Mouse (Mus musculus): ENCODE measurements around the gene Adcy4. TPM values are rescaled to one million over a fixed set of nuclear protein-coding genes. Genes with fewer than 3 reads are reported as not detected.

The Adcy4 gene
- polyA plus RNA-seq, 1 experiment from 2014 or later, result 6.5 TPM

DNA sequence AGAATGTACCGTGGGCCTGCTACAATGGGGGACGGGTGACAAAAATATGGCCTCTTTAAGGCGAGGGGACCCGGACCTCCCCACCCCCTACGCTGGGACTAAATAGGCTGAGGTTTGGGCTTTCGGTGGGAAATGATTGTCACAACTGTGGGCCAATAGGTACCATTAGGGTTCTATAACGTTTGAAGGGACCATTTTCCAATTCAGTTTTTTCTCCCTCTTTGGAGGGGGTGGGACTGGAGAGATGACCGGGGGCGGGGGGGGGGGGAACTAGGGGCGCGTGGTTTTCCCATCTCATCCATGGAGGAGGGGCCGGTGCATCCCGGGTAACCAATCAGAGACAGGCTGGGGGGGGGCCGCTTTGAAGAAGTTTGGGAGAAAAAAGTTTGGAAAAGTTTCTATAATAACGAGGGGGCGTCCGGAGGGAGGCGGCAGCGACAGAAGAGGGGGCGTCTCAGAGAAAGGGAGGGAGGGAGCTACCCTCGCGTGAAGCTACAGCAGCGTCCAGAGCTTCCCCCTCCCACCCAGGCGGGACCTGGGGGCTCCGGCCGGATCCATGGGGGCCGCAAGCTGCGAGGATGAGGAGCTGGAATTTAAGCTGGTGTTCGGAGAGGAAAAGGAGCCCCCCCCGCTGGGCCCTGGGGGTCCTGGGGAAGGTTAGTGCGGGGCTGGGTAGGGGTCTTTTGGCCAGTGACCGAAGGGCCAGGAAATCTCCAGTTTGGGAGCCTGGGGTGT lies 40.8 kb upstream of the Adcy4 start:
- H3K9me3 ChIP-seq (ENCODE audit: control insufficient read depth, low read length), result no peaks in the 10 kb centered on the region
- H3K27ac ChIP-seq (ENCODE audit: low read length), result peak overlapping the region; percentile 96
- H3K36me3 ChIP-seq (ENCODE audit: control insufficient read depth, insufficient read depth, low read length), result no peaks in the 10 kb centered on the region
- peak overlapping the region; percentile 67 for H3K4me3 ChIP-seq (ENCODE audit: low read length)
- ATAC-seq, result peak; percentile 8; the same call in 1 of the 2 replicates
- WGBS, result 3% methylated on average over 30 of the region's 32 CpGs
- H3K4me1 ChIP-seq (ENCODE audit: control insufficient read depth, insufficient read depth, low read length), result peaks cover 26% of the 10 kb centered on the region
- H3K4me2 ChIP-seq (ENCODE audit: low read depth, low read length), result peak overlapping the region; percentile 95
- H3K27me3 ChIP-seq (replicated peaks; ENCODE audit: control insufficient read depth, insufficient read depth, low read length), result peaks cover 9% of the 10 kb centered on the region; the same call in 1 of the 2 replicates
- H3K9ac ChIP-seq (ENCODE audit: low read depth, low read length), result peak overlapping the region; percentile 83

DNA sequence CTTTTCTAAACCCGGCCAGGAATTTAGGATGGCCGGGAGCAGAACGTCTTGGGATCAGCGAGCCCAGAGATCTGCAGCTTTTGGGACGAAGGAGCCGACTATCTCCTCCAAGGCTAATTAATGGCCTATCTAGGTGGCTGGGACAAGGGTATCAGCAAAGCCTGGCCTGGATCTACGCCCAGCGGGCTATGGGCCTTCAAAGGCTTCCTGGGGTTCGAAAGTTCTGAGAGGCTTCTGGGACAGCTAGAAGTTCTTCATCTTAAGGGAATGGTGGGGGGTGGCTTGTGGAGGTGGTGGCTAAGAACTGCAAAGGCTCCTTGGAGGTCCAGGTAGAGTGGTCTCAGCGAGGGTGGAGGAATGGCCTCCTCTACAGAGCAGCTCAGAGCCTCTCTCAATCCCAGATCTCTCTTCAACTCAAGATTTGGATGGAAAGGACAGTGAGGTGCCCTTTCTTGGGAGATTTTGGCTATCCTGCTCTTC lies 40.1 kb upstream of the Adcy4 start:
- H3K27ac ChIP-seq (ENCODE audit: low read length), result peak overlapping the region; percentile 96
- H3K4me1 ChIP-seq (ENCODE audit: control insufficient read depth, insufficient read depth, low read length), result peaks cover 26% of the 10 kb centered on the region
- ATAC-seq, result peak; percentile 21; the same call in 1 of the 2 replicates
- peak overlapping the region; percentile 83 for H3K9ac ChIP-seq (ENCODE audit: low read depth, low read length)
- H3K27me3 ChIP-seq (replicated peaks; ENCODE audit: control insufficient read depth, insufficient read depth, low read length), result peaks cover 9% of the 10 kb centered on the region; the same call in 1 of the 2 replicates
- H3K4me2 ChIP-seq (ENCODE audit: low read depth, low read length), result peak overlapping the region; percentile 95
- peak overlapping the region; percentile 67 for H3K4me3 ChIP-seq (ENCODE audit: low read length)
- no peaks in the 10 kb centered on the region for H3K9me3 ChIP-seq (ENCODE audit: control insufficient read depth, low read length)
- no peaks in the 10 kb centered on the region for H3K36me3 ChIP-seq (ENCODE audit: control insufficient read depth, insufficient read depth, low read length)
- 4% methylated on average over 10 of the region's 10 CpGs for WGBS

DNA sequence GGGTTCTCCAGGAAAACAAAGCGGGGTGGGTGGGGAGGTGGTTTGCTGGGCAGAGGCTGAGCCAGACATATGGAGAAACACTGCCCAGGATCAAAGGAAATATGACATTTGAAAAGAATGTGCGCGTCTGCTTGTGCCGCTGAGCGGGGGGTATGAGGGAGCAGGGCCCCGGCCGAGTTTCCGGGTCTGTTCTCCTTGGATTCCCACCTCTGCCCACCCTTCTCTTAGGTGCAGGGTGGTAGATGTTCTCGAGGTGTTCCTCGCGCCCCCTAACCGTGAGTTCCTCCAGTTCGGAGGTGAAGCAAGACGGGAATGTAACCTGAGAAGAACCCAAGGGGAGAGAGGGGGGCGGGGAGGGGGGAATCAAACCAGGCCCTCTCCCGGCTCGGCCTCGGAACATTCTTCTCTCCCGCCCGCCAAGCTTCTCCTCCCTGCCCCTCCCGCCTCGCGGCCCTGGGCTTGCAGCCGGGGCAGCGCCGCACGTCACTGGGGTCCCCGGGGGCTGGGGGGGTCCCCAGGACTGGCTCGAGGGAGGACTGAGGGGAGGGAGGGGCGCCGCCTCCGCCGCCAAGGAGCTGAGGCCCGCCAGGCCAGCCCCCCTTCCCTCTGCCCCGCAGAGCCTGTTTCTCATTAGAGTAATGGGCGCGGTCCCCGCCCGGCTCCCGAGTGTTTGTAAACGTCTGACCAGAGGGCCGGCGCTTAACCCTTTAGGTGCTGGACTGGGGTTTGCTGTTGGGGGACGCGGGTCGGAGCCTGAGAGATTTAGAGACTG lies 39.3 kb upstream of the Adcy4 start, which contains the start of gene Nfatc4:
Gene Nfatc4, plus strand, starts transcription at position 154 of the 772 bp plus-strand sequence.
- Histone ChIP-seq H3K4me3 (ENCODE audit: low read length) (peak within 1 kb of the TSS; percentile 67), H3K4me2 (ENCODE audit: low read depth, low read length) (peak within 1 kb of the TSS; percentile 95), H3K4me1 (ENCODE audit: control insufficient read depth, insufficient read depth, low read length) (peaks cover 18% of the 10 kb centered on the region), H3K9ac (ENCODE audit: low read depth, low read length) (peak within 1 kb of the TSS; percentile 83), H3K27me3 (replicated peaks; ENCODE audit: control insufficient read depth, insufficient read depth, low read length) (peaks cover 9% of the 10 kb centered on the region; the same call in 1 of the 2 replicates), H3K27ac (ENCODE audit: low read length) (peak within 1 kb of the TSS; percentile 96), H3K36me3 (ENCODE audit: control insufficient read depth, insufficient read depth, low read length) (no peaks in the 10 kb centered on the region), H3K9me3 (ENCODE audit: control insufficient read depth, low read length) (no peaks in the 10 kb centered on the region)
- WGBS, result under 1% methylated on average over 40 of the region's 46 CpGs
- peak; percentile 85 for ATAC-seq

DNA sequence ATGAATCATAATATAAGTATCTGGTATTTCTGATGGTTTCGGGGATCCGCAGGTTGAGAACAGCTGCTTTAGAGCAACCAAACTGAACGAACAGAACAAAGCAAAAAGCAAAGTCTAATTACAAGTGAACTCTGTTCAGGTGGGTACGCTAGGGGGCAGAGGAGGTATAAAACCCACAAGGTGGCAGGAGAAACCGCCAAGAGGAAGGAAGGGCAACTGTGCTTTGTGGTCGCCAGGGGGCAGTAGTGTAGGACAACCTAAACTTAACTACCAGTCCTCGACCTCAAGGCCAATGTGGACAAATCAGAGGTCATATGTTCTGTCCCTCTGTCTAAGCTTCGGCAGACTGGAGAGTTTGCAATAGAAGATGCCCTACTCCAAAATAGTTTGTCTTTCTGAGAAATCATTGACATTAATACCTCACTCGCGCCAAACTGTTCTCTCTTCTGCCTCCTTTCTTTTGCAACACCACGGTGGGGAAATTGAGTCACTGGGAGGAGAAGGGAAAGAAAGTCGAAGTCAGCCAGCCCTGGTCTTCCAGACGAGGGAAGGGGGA lies 38.6 kb upstream of the Adcy4 start:
- H3K9me3 ChIP-seq (ENCODE audit: control insufficient read depth, low read length), result no peaks in the 10 kb centered on the region
- WGBS, result 3% methylated on average over 13 of the region's 13 CpGs
- H3K36me3 ChIP-seq (ENCODE audit: control insufficient read depth, insufficient read depth, low read length), result no peaks in the 10 kb centered on the region
- peaks cover 16% of the 10 kb centered on the region for H3K4me1 ChIP-seq (ENCODE audit: control insufficient read depth, insufficient read depth, low read length)
- peaks cover 9% of the 10 kb centered on the region; the same call in 1 of the 2 replicates for H3K27me3 ChIP-seq (replicated peaks; ENCODE audit: control insufficient read depth, insufficient read depth, low read length)
- peak overlapping the region; percentile 83 for H3K9ac ChIP-seq (ENCODE audit: low read depth, low read length)
- 0 out of 2 replicates have a peak, but pooled peaks have one; percentile 16 for ATAC-seq
- H3K4me3 ChIP-seq (ENCODE audit: low read length), result peak overlapping the region; percentile 67
- H3K4me2 ChIP-seq (ENCODE audit: low read depth, low read length), result peak overlapping the region; percentile 95
- H3K27ac ChIP-seq (ENCODE audit: low read length), result peak overlapping the region; percentile 96

DNA sequence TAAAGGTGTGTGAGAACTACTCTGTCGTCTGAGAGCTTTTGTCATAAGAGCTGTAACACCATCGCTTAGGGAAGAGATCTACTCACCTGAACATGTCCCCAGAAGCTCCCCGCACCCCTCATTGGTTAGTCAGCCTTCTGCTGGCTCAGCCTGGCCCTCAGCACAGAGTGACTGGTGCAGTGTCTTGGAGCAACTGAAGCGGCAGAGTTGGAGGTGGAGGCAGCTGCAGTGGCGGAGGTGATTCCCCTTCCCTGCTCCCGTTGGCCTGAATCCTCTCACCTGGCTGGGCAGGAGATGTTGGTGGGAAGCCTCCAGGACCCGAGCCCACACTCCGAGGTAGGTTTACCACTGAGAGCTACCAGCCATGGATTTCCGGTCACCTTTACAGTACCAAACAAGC lies 36.7 kb upstream of the Adcy4 start:
- Histone ChIP-seq H3K27ac (ENCODE audit: low read length) (no peak overlapping the region), H3K4me1 (ENCODE audit: control insufficient read depth, insufficient read depth, low read length) (peaks cover 6% of the 10 kb centered on the region), H3K4me3 (ENCODE audit: low read length) (no peak overlapping the region), H3K4me2 (ENCODE audit: low read depth, low read length) (no peak overlapping the region), H3K36me3 (ENCODE audit: control insufficient read depth, insufficient read depth, low read length) (no peaks in the 10 kb centered on the region), H3K9me3 (ENCODE audit: control insufficient read depth, low read length) (no peaks in the 10 kb centered on the region), H3K27me3 (replicated peaks; ENCODE audit: control insufficient read depth, insufficient read depth, low read length) (peaks cover 4% of the 10 kb centered on the region; the same call in 1 of the 2 replicates), H3K9ac (ENCODE audit: low read depth, low read length) (no peak overlapping the region)
- WGBS, result 80% methylated on average over 9 of the region's 9 CpGs
- no peak for ATAC-seq

DNA sequence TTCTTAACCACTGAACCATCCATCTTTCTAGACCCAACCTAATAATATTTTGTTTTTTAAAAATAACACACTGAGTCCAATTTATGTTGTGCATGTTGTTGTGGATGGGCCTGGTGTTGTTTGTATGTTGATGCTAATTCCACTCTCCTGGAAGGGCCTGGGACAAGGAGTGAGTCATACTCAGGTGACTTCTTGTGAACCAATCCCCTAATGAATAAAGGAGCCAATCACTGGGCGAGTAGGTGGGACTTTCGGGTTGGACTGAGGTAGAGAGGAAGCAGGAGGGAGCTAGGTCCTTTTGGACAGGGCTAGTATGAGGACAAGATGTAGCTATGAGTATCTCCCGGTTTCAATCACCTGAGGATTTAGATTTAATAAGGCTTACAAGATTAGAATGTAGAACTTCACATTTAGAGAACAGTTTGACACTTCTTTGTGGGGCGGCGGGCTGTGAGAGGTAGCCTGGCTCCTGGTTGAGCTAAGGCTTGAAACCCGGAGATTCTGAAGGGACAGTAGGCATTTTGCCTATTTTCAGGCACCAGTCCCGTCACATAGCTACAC lies 36.0 kb upstream of the Adcy4 start:
- 77% methylated on average over 7 of the region's 7 CpGs for WGBS

DNA sequence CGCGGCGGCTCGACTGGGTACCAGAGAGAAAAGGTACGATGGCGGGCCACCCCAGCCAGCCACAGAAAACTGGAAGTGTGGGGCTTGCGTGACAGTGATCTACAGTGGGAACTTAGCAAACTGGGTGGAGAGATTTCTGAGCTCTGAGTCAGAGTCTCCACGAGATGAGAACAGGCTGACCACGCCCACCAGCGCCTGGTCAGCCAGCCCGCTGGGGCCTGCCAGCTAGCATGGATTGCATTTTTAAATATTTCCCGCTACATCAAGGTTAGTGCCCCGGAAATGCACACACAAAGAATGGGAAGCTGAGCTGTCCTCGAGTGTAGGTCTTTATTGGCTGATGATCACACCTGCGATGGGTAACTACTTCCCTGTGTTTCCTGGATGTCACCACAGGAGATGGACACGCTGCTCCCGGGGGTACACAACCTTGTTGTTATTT lies 31.4 kb upstream of the Adcy4 start:
- H3K27me3 ChIP-seq (replicated peaks; ENCODE audit: control insufficient read depth, insufficient read depth, low read length), result no peaks in the 10 kb centered on the region
- no peaks in the 10 kb centered on the region for H3K9me3 ChIP-seq (ENCODE audit: control insufficient read depth, low read length)
- H3K27ac ChIP-seq (ENCODE audit: low read length), result 0 out of 2 replicates have a peak overlapping the region, but pooled peaks have one; percentile 3
- 14% methylated on average over 17 of the region's 17 CpGs for WGBS
- ATAC-seq, result peak; percentile 93
- H3K4me1 ChIP-seq (ENCODE audit: control insufficient read depth, insufficient read depth, low read length), result no peaks in the 10 kb centered on the region
- H3K9ac ChIP-seq (ENCODE audit: low read depth, low read length), result peak overlapping the region; percentile 56
- peak overlapping the region; percentile 53 for H3K4me3 ChIP-seq (ENCODE audit: low read length)
- no peaks in the 10 kb centered on the region for H3K36me3 ChIP-seq (ENCODE audit: control insufficient read depth, insufficient read depth, low read length)
- peak overlapping the region; percentile 53 for H3K4me2 ChIP-seq (ENCODE audit: low read depth, low read length)

More for the DNA sequence above, 36.0 kb upstream of the Adcy4 start:
- Histone ChIP-seq H3K9me3 (ENCODE audit: control insufficient read depth, low read length) (no peaks in the 10 kb centered on the region), H3K4me3 (ENCODE audit: low read length) (no peak overlapping the region), H3K27me3 (replicated peaks; ENCODE audit: control insufficient read depth, insufficient read depth, low read length) (no peaks in the 10 kb centered on the region; the same call in 1 of the 2 replicates), H3K4me1 (ENCODE audit: control insufficient read depth, insufficient read depth, low read length) (peaks cover 4% of the 10 kb centered on the region), H3K36me3 (ENCODE audit: control insufficient read depth, insufficient read depth, low read length) (no peaks in the 10 kb centered on the region), H3K27ac (ENCODE audit: low read length) (no peak overlapping the region), H3K4me2 (ENCODE audit: low read depth, low read length) (no peak overlapping the region), H3K9ac (ENCODE audit: low read depth, low read length) (no peak overlapping the region)
- ATAC-seq, result no peak

DNA sequence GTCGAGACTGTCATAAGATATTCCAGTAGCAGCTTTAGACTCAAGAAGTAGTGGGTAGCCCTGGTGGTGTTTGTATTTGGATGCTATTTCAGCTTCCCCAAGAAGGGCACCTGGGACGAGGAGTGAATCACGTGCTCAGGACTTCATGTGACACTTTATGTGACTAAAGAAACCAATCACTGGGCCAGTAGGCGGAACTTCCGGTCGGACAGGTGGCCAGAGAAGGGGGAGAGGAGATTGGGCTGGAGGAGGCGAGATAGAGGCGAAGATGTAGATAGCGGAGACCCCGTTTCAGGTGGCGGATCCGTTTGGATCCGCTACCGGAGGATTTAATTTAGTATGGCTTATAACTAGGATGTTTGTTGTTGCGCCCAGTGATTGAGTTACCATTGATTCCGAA lies 31.0 kb upstream of the Adcy4 start:
- 21% methylated on average over 16 of the region's 16 CpGs for WGBS
- Histone ChIP-seq H3K27ac (ENCODE audit: low read length) (0 out of 2 replicates have a peak overlapping the region, but pooled peaks have one; percentile 3), H3K4me2 (ENCODE audit: low read depth, low read length) (peak overlapping the region; percentile 53), H3K36me3 (ENCODE audit: control insufficient read depth, insufficient read depth, low read length) (no peaks in the 10 kb centered on the region), H3K9ac (ENCODE audit: low read depth, low read length) (peak overlapping the region; percentile 56), H3K4me1 (ENCODE audit: control insufficient read depth, insufficient read depth, low read length) (no peaks in the 10 kb centered on the region), H3K4me3 (ENCODE audit: low read length) (peak overlapping the region; percentile 53), H3K9me3 (ENCODE audit: control insufficient read depth, low read length) (no peaks in the 10 kb centered on the region), H3K27me3 (replicated peaks; ENCODE audit: control insufficient read depth, insufficient read depth, low read length) (no peaks in the 10 kb centered on the region)
- ATAC-seq, result peak; percentile 81

All from intestine, embryonic 16.5 days (tissue).